Mouse (Mus musculus) spleen, postnatal 14 days (tissue): ENCODE measurements around the gene Mxd4.

Experiments used
- DNase-seq, 2 experiments: peaks; one replicate each; pipeline ENCODE4 v3.0.0; 2021 to 2022; ENCODE audit warnings: low spot score in 2 of 2

Gene Mxd4

GRCm38 (mm10) chr5:34197243-34197642 lies 9.7 kb upstream of the Mxd4 start:
- no peak for DNase-seq

- peak; percentile 24 to 28 for DNase-seq
Measured at GRCm38 (mm10) chr5:34196423-34196822, 8.9 kb upstream of the Mxd4 start.

- DNase-seq, result no peak
Measured at GRCm38 (mm10) chr5:34195786-34196185, 8.3 kb upstream of the Mxd4 start.

GRCm38 (mm10) chr5:34194975-34195662 lies 7.6 kb upstream of the Mxd4 start:
- no peak for DNase-seq

GRCm38 (mm10) chr5:34194426-34194825 lies 6.9 kb upstream of the Mxd4 start:
- no peak for DNase-seq

- no peak for DNase-seq
Measured at GRCm38 (mm10) chr5:34191843-34192242, 4.3 kb upstream of the Mxd4 start.

- DNase-seq, result no peak
Measured at GRCm38 (mm10) chr5:34191021-34191420, 3.5 kb upstream of the Mxd4 start.

- no peak for DNase-seq
Measured at GRCm38 (mm10) chr5:34189521-34189920, 2.0 kb upstream of the Mxd4 start.

- DNase-seq, result no peak
Measured at GRCm38 (mm10) chr5:34188856-34189255, 1.3 kb upstream of the Mxd4 start.

- DNase-seq, result peak; percentile 28 to 45
Measured at GRCm38 (mm10) chr5:34186961-34187391, 544 bp downstream of the Mxd4 start.

GRCm38 (mm10) chr5:34186391-34186790 lies 1.1 kb downstream of the Mxd4 start:
- DNase-seq, result no peak

- DNase-seq, result no peak
Measured at GRCm38 (mm10) chr5:34185791-34186190, 1.7 kb downstream of the Mxd4 start.

- peak in 1 of 2 experiments; percentile 0 for DNase-seq
Measured at GRCm38 (mm10) chr5:34185051-34185580, 2.4 kb downstream of the Mxd4 start.

GRCm38 (mm10) chr5:34183976-34184375 lies 3.5 kb downstream of the Mxd4 start:
- DNase-seq, result peak in 1 of 2 experiments; percentile 0

- peak in 1 of 2 experiments; percentile 1 for DNase-seq
Measured at GRCm38 (mm10) chr5:34183156-34183880, 4.2 kb downstream of the Mxd4 start.

GRCm38 (mm10) chr5:34182486-34182885 lies 5.0 kb downstream of the Mxd4 start:
- no peak for DNase-seq

- DNase-seq, result no peak
Measured at GRCm38 (mm10) chr5:34177821-34178220, 9.7 kb downstream of the Mxd4 start.

- no peak for DNase-seq
Measured at GRCm38 (mm10) chr5:34177091-34177490, 10.4 kb downstream of the Mxd4 start.

GRCm38 (mm10) chr5:34176691-34177090 lies 10.8 kb downstream of the Mxd4 start:
- no peak for DNase-seq

GRCm38 (mm10) chr5:34175403-34175694 lies 12.2 kb downstream of the Mxd4 start:
- no peak for DNase-seq

- DNase-seq, result no peak
Measured at GRCm38 (mm10) chr5:34174550-34175402, 12.7 kb downstream of the Mxd4 start.

GRCm38 (mm10) chr5:34174021-34174420 lies 13.5 kb downstream of the Mxd4 start:
- DNase-seq, result no peak
